Mouse (Mus musculus) lung, postnatal 14 days (tissue): Measurements from ENCODE around the gene Gm6583.
A peak's percentile ranks its signal among the peaks of the same experiment; 100 is the strongest.
"Not testable (repeated sequence)": the region's sequence is repeated elsewhere in the genome, so short reads cannot be mapped to it uniquely, and the experiment has no call there.

ENCODE experiments used
- DNase-seq: peaks from one replicate; pipeline ENCODE4 v3.0.0; 2021

Gm6583 gene

GRCm38 (mm10) chr5:112324637-112325545, 30.9 kb downstream of the Gm6583 start:
- DNase-seq: peak; percentile 52

GRCm38 (mm10) chr5:112323246-112323645, 32.6 kb downstream of the Gm6583 start:
- no peak for DNase-seq

GRCm38 (mm10) chr5:112321376-112321775, 34.5 kb downstream of the Gm6583 start:
- no peak for DNase-seq

DNA sequence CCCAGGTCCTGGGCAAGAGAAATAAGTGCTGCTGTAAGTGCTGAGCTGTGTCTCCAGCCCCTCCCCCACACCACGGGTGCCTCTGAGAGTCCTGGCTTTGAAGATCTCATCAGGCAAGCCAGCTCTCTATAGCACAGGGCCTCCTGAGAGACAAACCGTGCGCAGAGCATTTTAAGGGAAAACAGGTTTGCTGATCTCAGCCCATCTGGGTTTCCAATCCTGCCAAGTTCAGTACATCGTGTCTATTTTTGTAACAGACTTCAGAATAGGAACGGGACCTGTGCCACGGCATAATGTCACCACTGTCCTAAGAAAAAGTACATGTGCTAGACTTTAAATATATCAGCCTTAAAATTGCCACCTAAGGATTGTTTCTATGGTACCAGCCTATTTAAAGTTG, 34.9 kb downstream of the Gm6583 start:
- no peak for DNase-seq

DNA sequence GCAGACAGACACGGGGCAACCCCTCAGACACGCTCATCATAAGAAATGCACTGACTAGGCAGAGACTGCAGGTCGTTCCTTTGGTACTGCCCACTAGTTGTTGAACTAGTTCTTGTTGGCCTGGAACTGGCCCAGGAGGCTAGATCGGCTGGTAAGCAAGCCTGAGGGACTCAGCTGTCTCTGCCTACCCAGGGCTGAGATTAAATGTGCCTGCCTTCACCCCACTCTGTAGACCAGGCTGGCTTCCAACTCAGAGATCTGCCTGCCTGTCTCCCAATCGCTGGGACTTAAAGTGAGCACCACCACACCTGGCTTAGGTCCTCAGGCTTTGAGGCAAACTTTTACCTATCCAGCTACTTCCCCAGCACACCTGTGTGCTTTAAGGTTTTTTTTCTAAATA, 35.5 kb downstream of the Gm6583 start:
- DNase-seq: no peak

GRCm38 (mm10) chr5:112319343-112319742, 36.5 kb downstream of the Gm6583 start:
- DNase-seq: not testable (repeated sequence)

DNA sequence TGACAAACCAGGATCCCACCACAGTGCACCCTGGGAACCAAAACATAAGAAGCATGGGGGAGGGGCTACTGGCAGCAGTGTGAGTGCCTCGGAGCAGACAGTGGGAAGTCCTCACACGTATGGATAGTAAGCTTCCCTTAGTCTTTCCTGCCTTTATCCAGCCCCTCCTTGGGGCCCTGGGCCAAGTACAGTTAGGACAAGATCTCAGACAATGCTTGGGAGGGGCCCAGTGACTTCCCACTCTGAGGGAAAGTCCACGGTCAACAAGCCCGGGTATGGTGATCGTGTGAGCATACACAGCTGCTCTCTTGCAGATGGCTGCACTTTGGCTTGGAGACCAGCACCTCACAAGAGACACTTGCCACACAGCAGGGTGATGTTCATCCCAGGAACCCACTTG, 38.5 kb downstream of the Gm6583 start:
- DNase-seq: peak; percentile 60

DNA sequence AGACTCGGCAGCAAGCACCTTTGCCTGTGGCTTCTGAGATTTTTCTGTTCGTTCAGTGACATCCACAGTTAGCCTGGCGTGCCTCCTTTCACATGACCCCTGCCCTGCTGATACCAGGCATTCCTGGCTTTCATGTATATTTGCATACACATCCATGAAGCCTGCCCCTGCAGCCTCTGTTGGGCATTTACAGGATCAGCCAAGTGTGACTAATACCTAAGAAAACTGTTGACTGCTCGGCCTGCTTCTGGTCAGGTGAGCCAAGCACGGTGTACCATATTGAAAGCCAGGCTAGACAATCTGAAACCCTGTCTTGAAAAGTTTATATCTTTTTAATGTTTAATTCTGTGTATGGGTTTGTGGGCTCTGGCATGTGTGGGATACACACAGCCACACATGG, 39.4 kb downstream of the Gm6583 start:
- no peak for DNase-seq

DNA sequence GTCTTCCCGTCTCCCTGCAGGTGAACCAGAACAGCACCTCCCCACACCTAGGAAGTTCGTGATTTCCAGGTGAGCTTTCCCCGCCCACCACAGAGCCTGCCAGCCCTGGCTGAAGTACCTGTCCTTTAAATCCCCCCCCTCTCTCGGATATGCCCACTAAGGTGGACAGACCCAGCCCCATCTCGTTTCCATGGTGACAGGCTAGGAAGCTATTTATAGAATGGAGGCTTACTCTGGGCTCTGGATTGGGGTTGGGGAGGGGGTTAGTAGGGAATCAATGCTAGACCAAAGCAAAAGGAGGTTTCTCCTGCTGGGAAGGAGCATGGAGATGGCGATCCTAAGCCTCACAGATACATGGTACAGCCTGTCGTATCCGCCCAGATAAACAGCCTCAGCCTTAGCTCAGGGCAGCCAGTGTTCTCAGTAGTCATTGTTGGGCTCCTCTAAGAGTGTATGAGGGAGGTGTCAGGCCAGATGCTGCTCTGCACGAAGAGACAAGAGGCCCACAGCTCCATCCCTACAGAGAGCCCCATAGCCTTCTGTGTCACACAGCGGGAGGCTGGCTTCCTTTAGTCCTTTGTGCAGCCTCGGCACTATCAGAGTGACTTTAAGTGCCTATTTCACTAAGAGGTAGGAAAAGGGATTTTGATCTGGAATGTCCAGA, 42.5 kb downstream of the Gm6583 start:
- DNase-seq: no peak

GRCm38 (mm10) chr5:112305842-112306241, 50.0 kb downstream of the Gm6583 start:
- no peak for DNase-seq
